Mouse (Mus musculus) erythroblast, embryonic 14.5 days (primary cell): ENCODE results near the gene Cenpv.

ENCODE experiments used
- GATA1 ChIP-seq: IDR thresholded peaks from 2 replicates; pipeline ENCODE4 v1.6.1; 2012; ENCODE audit warnings: low read length, inconsistent platforms, mixed read lengths
- TAL1 ChIP-seq: IDR thresholded peaks from 3 replicates; pipeline ENCODE4 v1.6.1; 2012; ENCODE audit warnings: low read length, inconsistent platforms, mixed read lengths

GRCm38 (mm10) chr11:62563590-62563989 is 24.5 kb upstream of the Cenpv start:
- TF ChIP-seq TAL1: no peak
- no peak for TF ChIP-seq GATA1
